Mouse (Mus musculus) midbrain, postnatal 0 days (tissue): ENCODE results near the gene Gm29427. TPM values are rescaled to one million over a fixed set of nuclear protein-coding genes. Genes with fewer than 3 reads are reported as not detected.

ENCODE experiments used
- ATAC-seq: fragments of 200-750 bp; cut with Nextera tagmentation; 2 replicates; pipeline ENCODE4 v1.8.0; 2017; ENCODE audit warnings: moderate number of reproducible peaks, mild to moderate bottlenecking, moderate TSS enrichment, moderate library complexity; ENCODE audit not compliant: low FRiP score
- DNase-seq: peaks from one replicate; pipeline ENCODE4 v3.0.0-alpha.2; 2015; ENCODE audit warnings: low spot score
- H3K27ac ChIP-seq: fragments of 300-500 bp; sonication (generic); 2 replicates; pipeline ENCODE4 v1.5.1; 2014; ENCODE audit warnings: low read depth, mild to moderate bottlenecking, low read length, mixed read lengths
- H3K27me3 ChIP-seq: fragments of 300-500 bp; sonication (generic); 2 replicates; pipeline ENCODE4 v1.6.1; 2014; ENCODE audit warnings: low read length, control low read depth, mixed read lengths; ENCODE audit not compliant: insufficient read depth
- H3K36me3 ChIP-seq: fragments of 300-500 bp; sonication (generic); 2 replicates; pipeline ENCODE4 v1.6.1; 2014; ENCODE audit warnings: low read length, control low read depth, mixed read lengths; ENCODE audit not compliant: insufficient read depth
- H3K4me1 ChIP-seq: fragments of 300-500 bp; sonication (generic); 2 replicates; pipeline ENCODE4 v1.6.1; 2014; ENCODE audit warnings: mild to moderate bottlenecking, control low read depth, antibody characterized with exemption, low read length, mixed read lengths; ENCODE audit not compliant: insufficient read depth
- H3K4me2 ChIP-seq: fragments of 300-500 bp; sonication (generic); 2 replicates; pipeline ENCODE4 v1.6.1; 2014; ENCODE audit warnings: low read depth, mild to moderate bottlenecking, low read length, mixed read lengths; ENCODE audit not compliant: poor library complexity, severe bottlenecking
- H3K4me3 ChIP-seq: fragments of 300-500 bp; sonication (generic); 2 replicates; pipeline ENCODE4 v1.5.1; 2014; ENCODE audit warnings: low read depth, mild to moderate bottlenecking, low read length, moderate library complexity
- H3K9ac ChIP-seq: fragments of 300-500 bp; sonication (generic); replicated peaks from 2 replicates; pipeline ENCODE4 v1.6.1; 2014; ENCODE audit warnings: mild to moderate bottlenecking, low read length, moderate library complexity, mixed read lengths; ENCODE audit not compliant: poor library complexity, severe bottlenecking
- H3K9me3 ChIP-seq: fragments of 300-500 bp; sonication (generic); 2 replicates; pipeline ENCODE4 v1.6.1; 2016; ENCODE audit warnings: low read length, control low read depth
- CTCF ChIP-seq: IDR thresholded peaks from 2 replicates; pipeline ENCODE4 v1.5.1; 2016; ENCODE audit warnings: antibody characterized with exemption, mild to moderate bottlenecking
- WGBS: fragments of 180-500 bp; shearing (Covaris S2); extraction: QIAGEN DNeasy Blood & Tissue Kit; methylation state at CpG from one replicate; pipeline ENCODE4 v1.1.7; 2014; 5-methylcytosine and 5-hydroxymethylcytosine counted together
- polyA plus RNA-seq: library from polyadenylated mRNA; unstranded; fragments of >200 nt; fragmentation: Nextera tagmentation; extraction: Ambion mirVana; gene quantifications from 2 replicates; pipeline ENCODE4 v1.2.1, GENCODE M21; 2015
- total RNA-seq: library from RNA; depleted of rRNA; stranded (reverse); fragments of >200 nt; gene quantifications from 2 replicates; pipeline ENCODE4 v1.2.3, GENCODE M21; 2014; rRNA removed

The Gm29427 gene
- total RNA-seq (not detected in 2 replicates), polyA plus RNA-seq (not detected in 2 replicates)

DNA sequence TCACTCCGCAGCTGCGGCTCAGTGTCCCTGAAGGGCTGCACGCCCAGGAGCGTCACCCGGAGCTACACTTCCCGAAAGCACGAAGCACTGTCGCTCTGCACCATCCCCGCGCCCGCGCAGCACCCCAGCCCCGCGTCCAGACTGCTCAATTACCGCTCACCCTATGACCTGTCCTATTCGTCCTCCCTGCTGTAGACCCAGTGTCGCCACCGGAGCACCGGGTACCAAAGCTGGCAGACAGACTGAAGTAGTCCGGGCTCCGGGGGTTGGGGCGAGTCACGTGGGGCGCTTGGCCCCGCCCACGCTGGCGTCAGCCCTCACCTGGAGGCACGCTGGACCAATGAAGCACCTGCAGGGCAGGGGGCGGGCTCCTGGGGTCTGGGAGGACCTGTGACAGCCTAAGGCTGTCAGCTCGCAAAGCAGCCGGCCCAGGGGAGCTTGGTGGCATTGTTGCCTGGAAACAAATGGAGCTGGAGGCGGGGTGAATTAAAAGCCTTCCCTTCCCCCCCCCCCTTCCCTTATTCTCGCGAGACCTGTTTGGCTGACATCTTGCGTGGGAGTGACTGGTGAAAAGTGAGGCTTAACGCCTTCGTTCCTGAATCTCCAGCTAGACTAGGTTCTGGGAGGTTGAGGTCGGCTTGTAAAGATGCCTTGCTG, at the start of gene Gm29427:
TSS of gene Gm29427 (minus strand) at position 239 of the 657 bp plus-strand sequence.
- under 1% methylated on average over 38 of the region's 38 CpGs for WGBS
- peak within 1 kb of the TSS; percentile 81 for H3K27ac ChIP-seq
- H3K9me3 ChIP-seq: no peaks in the 10 kb centered on the region
- DNase-seq (peak; percentile 95), ATAC-seq (peak; percentile 93)
- no peak for TF ChIP-seq CTCF
- H3K4me3 ChIP-seq: peak within 1 kb of the TSS; percentile 65
- peak within 1 kb of the TSS; percentile 86 for H3K9ac ChIP-seq
- H3K4me2 ChIP-seq: peak within 1 kb of the TSS; percentile 98
- H3K27me3 ChIP-seq: no peaks in the 10 kb centered on the region
- H3K4me1 ChIP-seq: peaks cover 4% of the 10 kb centered on the region; the same call in 1 of the 2 replicates
- H3K36me3 ChIP-seq: no peaks in the 10 kb centered on the region

DNA sequence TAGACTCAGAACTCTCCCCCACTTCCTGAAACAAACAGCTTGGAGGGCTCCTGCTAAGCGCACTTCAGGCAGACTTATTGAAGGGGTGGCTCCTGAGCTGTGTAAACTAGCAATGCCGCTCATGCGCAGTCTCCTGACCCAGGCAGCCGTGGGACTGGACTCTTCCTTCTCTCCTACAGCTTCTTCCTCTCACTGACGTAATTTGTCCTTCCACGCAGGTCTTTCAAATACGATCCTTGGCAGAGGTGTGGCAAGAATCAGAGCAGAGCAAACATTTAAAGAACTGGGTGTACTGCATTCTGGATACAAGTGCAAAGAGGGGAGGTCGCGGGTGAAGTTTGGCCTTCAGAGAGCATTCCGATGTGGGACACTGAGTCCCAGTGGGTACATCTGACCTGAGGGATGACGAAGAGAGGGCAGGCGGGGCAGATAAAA, 48.4 kb upstream of the Gm29427 start:
- no peaks in the 10 kb centered on the region for H3K4me1 ChIP-seq
- H3K9me3 ChIP-seq: no peaks in the 10 kb centered on the region
- DNase-seq: no peak
- no peak overlapping the region for H3K4me2 ChIP-seq
- ATAC-seq: no peak
- H3K27ac ChIP-seq: no peak overlapping the region
- H3K4me3 ChIP-seq: no peak overlapping the region
- TF ChIP-seq CTCF: no peak
- whole genome bisulfite sequencing: 89% methylated on average over 12 of the region's 12 CpGs
- no peaks in the 10 kb centered on the region for H3K27me3 ChIP-seq
- H3K9ac ChIP-seq: no peak overlapping the region
- H3K36me3 ChIP-seq: no peaks in the 10 kb centered on the region

DNA sequence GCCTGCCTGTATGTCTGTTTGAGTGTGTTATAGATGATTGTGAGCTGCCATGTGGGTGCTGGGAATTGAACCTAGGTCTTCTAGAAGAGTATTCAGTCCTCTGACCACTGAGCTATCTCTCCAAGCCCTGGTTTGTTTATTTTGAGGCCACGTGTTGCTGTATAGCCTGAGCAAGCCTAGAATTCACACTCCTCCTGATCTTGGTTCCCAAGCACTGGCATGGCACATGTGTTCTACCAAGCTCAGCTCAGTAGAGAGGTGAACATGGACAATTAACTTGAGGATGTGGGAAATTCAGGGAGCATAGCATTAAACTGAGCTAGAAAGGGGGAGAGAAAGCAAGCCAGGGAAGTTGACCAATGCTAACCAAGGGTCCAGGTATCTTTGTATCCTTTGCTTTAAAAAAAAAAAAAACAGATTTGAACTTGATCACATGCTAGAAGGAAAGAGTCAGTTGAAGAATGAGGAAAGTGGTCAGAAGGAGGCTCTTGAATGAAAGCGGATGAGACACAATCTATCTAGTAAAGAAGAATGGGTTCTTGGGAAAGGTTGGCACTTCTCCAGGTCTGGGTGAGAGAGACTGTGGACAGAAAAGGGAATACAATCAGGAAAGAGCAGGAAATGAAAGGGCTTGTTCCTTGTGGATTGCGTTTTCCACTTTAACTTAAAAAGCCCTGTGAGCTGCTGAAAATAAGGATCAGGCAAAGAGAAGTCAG, 46.6 kb upstream of the Gm29427 start:
- WGBS: 83% methylated on average over 3 of the region's 3 CpGs

DNA sequence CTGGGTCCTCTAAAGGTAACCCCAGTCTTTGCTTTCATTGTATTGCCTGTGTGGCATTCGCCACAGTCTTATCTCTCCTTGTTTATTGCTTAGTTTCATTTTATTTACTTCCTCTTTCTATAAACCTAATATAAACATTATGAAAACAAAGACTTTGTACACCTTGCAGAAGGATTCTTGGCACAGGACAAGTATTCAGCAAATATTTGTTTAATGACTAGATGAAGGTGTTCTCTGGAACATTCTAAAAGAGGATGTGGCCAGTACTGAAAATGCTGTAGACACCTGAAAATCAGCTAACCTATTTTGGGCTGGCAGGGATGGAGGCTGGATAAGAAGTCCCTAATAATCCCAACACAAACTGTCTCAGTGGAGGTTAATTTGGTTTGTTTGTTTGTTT, 46.0 kb upstream of the Gm29427 start:
- Histone ChIP-seq H3K36me3 (no peaks in the 10 kb centered on the region), H3K4me3 (no peak overlapping the region), H3K27ac (no peak overlapping the region), H3K27me3 (no peaks in the 10 kb centered on the region), H3K4me2 (no peak overlapping the region), H3K4me1 (no peaks in the 10 kb centered on the region), H3K9ac (no peak overlapping the region), H3K9me3 (no peaks in the 10 kb centered on the region)
- no peak for DNase-seq
- no peak for ATAC-seq
- no peak for TF ChIP-seq CTCF
- WGBS: 86% methylated on average over 1 of the region's 1 CpGs

More for the DNA sequence above, 46.6 kb upstream of the Gm29427 start:
- no peak overlapping the region for H3K4me2 ChIP-seq
- H3K36me3 ChIP-seq: no peaks in the 10 kb centered on the region
- no peak overlapping the region for H3K4me3 ChIP-seq
- no peaks in the 10 kb centered on the region for H3K9me3 ChIP-seq
- H3K27ac ChIP-seq: no peak overlapping the region
- no peak for DNase-seq
- ATAC-seq: no peak
- H3K4me1 ChIP-seq: no peaks in the 10 kb centered on the region
- H3K27me3 ChIP-seq: no peaks in the 10 kb centered on the region
- TF ChIP-seq CTCF: no peak
- H3K9ac ChIP-seq: no peak overlapping the region

DNA sequence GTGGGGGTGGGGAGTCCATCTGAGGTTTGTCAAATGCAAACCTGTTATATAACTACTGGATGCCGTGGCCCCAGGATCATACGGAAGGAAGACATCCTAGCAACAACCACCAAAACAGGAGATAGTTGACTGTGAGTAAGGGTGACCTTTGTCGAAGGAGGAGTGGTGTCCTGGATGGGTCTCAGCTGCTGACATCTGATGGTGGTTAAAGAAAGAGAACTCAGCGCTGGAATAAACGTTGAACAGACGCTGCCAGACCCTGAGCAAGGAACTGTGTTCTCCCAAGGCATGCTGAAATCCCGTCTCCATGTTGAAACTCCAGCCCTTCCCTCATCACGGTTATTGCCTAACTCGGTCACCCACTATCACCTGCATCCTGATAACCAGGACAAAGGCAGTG, 44.1 kb upstream of the Gm29427 start:
- no peaks in the 10 kb centered on the region for H3K4me1 ChIP-seq
- WGBS: 86% methylated on average over 9 of the region's 9 CpGs
- no peak overlapping the region for H3K9ac ChIP-seq
- H3K27me3 ChIP-seq: no peaks in the 10 kb centered on the region
- no peak overlapping the region for H3K4me2 ChIP-seq
- H3K36me3 ChIP-seq: no peaks in the 10 kb centered on the region
- no peak overlapping the region for H3K4me3 ChIP-seq
- no peak for TF ChIP-seq CTCF
- ATAC-seq: no peak
- no peaks in the 10 kb centered on the region for H3K9me3 ChIP-seq
- H3K27ac ChIP-seq: no peak overlapping the region
- no peak for DNase-seq

DNA sequence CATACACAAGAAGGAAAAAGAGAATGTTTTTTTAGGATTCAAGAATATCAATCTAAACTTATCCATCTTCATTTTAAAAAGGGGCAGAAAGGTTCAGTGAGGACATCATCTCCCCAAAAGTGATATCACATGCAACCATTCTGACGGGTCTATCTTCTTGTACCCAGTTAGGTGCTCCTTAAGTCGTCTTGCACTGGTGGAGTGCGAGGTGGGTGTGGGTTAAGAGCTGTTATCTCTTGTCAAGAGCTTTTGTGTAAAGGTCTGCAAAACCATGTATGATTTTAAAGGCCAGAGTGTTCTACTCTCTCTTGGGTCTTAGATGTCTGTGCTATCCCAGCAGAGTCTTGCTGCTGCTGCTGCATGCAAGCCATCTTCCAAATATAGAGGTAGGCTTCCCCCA, 31.2 kb upstream of the Gm29427 start:
- Histone ChIP-seq H3K27me3 (no peaks in the 10 kb centered on the region), H3K4me2 (no peak overlapping the region), H3K4me3 (no peak overlapping the region), H3K4me1 (no peaks in the 10 kb centered on the region), H3K27ac (no peak overlapping the region), H3K9ac (no peak overlapping the region), H3K36me3 (no peaks in the 10 kb centered on the region), H3K9me3 (no peaks in the 10 kb centered on the region)
- 91% methylated on average over 3 of the region's 3 CpGs for WGBS
- ATAC-seq (no peak), DNase-seq (no peak)
- TF ChIP-seq CTCF: no peak
